Mouse (Mus musculus) midbrain, embryonic 16.5 days (tissue): ENCODE results near the gene Ppt2. TPM values are rescaled to one million over a fixed set of nuclear protein-coding genes. Genes with fewer than 3 reads are reported as not detected.

Source experiments
- ATAC-seq: fragments of 200-750 bp; cut with Nextera tagmentation; 2 replicates; pipeline ENCODE4 v1.8.0; 2017; ENCODE audit warnings: moderate TSS enrichment
- H3K27ac ChIP-seq: fragments of 300-500 bp; sonication (generic); 2 replicates; pipeline ENCODE4 v1.5.1; 2014; ENCODE audit warnings: mild to moderate bottlenecking, low read length, mixed read lengths
- H3K27me3 ChIP-seq: fragments of 300-500 bp; sonication (generic); 2 replicates; pipeline ENCODE4 v1.6.1; 2014; ENCODE audit warnings: low read depth, low read length, mixed read lengths; ENCODE audit not compliant: control insufficient read depth, insufficient read depth
- H3K36me3 ChIP-seq: fragments of 300-500 bp; sonication (generic); 2 replicates; pipeline ENCODE4 v1.6.1; 2014; ENCODE audit warnings: mild to moderate bottlenecking, low read length, moderate library complexity, mixed read lengths; ENCODE audit not compliant: control insufficient read depth, insufficient read depth
- H3K4me1 ChIP-seq: fragments of 300-500 bp; sonication (generic); 2 replicates; pipeline ENCODE4 v1.6.1; 2014; ENCODE audit warnings: mild to moderate bottlenecking, low read length, mixed read lengths; ENCODE audit not compliant: control insufficient read depth, insufficient read depth
- H3K4me2 ChIP-seq: fragments of 300-500 bp; sonication (generic); 2 replicates; pipeline ENCODE4 v1.6.1; 2014; ENCODE audit warnings: mild to moderate bottlenecking, low read length, mixed read lengths
- H3K4me3 ChIP-seq: fragments of 300-500 bp; sonication (generic); 2 replicates; pipeline ENCODE4 v1.5.1; 2014; ENCODE audit warnings: low read depth, mild to moderate bottlenecking, low read length, moderate library complexity, mixed read lengths
- H3K9ac ChIP-seq: fragments of 300-500 bp; sonication (generic); 2 replicates; pipeline ENCODE4 v1.6.1; 2014; ENCODE audit warnings: low read depth, low read length, mixed read lengths
- H3K9me3 ChIP-seq: fragments of 300-500 bp; sonication (generic); replicated peaks from 2 replicates; pipeline ENCODE4 v1.6.1; 2014; ENCODE audit warnings: mild to moderate bottlenecking, low read length, mixed read lengths; ENCODE audit not compliant: control insufficient read depth, poor library complexity, severe bottlenecking
- WGBS: fragments of 180-500 bp; shearing (Covaris S2); extraction: QIAGEN DNeasy Blood & Tissue Kit; methylation state at CpG from one replicate; pipeline ENCODE4 v1.1.7; 2014; 5-methylcytosine and 5-hydroxymethylcytosine counted together
- polyA plus RNA-seq: library from polyadenylated mRNA; unstranded; fragments of >200 nt; fragmentation: Nextera tagmentation; extraction: Ambion mirVana; gene quantifications from 2 replicates; pipeline ENCODE4 v1.2.1, GENCODE M21; 2015

Ppt2 gene
- polyA plus RNA-seq, 1 experiment from 2014 or later = 21.0 TPM

GRCm38 (mm10) chr17:34590154-34590987 is 37.9 kb downstream of the Ppt2 start:
- Histone ChIP-seq H3K4me1 (peaks cover 49% of the 10 kb centered on the region), H3K4me3 (no peak overlapping the region), H3K4me2 (peak overlapping the region; percentile 80), H3K9ac (no peak overlapping the region; the same call in 1 of the 2 replicates), H3K27ac (peak overlapping the region; percentile 97), H3K27me3 (no peaks in the 10 kb centered on the region), H3K36me3 (peaks cover 7% of the 10 kb centered on the region; the same call in 1 of the 2 replicates), H3K9me3 (no peaks in the 10 kb centered on the region)
- no peak for ATAC-seq
- 68% methylated on average over 15 of the region's 15 CpGs for WGBS

- 31% methylated on average over 7 of the region's 7 CpGs for WGBS
- Histone ChIP-seq H3K4me1 (peaks cover 47% of the 10 kb centered on the region), H3K9ac (no peak within 1 kb of the TSS)
These were observed 38.6 kb downstream of the Ppt2 start, which contains the start of gene Gpsm3 for GRCm38 (mm10) chr17:34589681-34590101. Gpsm3 (plus strand) TSS chr17:34589806.

GRCm38 (mm10) chr17:34589206-34589605 is 39.1 kb downstream of the Ppt2 start:
- no peak overlapping the region for H3K4me3 ChIP-seq
- no peak overlapping the region for H3K27ac ChIP-seq
- H3K9ac ChIP-seq = no peak overlapping the region
- WGBS = 52% methylated on average over 7 of the region's 7 CpGs
- H3K36me3 ChIP-seq = no peaks in the 10 kb centered on the region
- H3K4me1 ChIP-seq = peaks cover 42% of the 10 kb centered on the region
- H3K4me2 ChIP-seq = no peak overlapping the region
- ATAC-seq = no peak
- H3K9me3 ChIP-seq = no peaks in the 10 kb centered on the region
- no peaks in the 10 kb centered on the region for H3K27me3 ChIP-seq

More at GRCm38 (mm10) chr17:34589681-34590101, 38.6 kb downstream of the Ppt2 start, which contains the start of gene Gpsm3:
- no peaks in the 10 kb centered on the region for H3K9me3 ChIP-seq
- H3K4me3 ChIP-seq = no peak within 1 kb of the TSS
- 0 out of 2 replicates have a peak, but pooled peaks cover 2% of the 10 kb centered on the region for H3K36me3 ChIP-seq
- no peak within 1 kb of the TSS; the same call in 1 of the 2 replicates for H3K27ac ChIP-seq
- H3K27me3 ChIP-seq = no peaks in the 10 kb centered on the region
- peak within 1 kb of the TSS; percentile 80; the same call in 1 of the 2 replicates for H3K4me2 ChIP-seq
- no peak for ATAC-seq

GRCm38 (mm10) chr17:34588767-34589166 is 39.5 kb downstream of the Ppt2 start:
- WGBS = 67% methylated on average over 3 of the region's 3 CpGs
- no peaks in the 10 kb centered on the region for H3K27me3 ChIP-seq
- no peaks in the 10 kb centered on the region for H3K9me3 ChIP-seq
- H3K36me3 ChIP-seq = no peaks in the 10 kb centered on the region
- H3K4me3 ChIP-seq = no peak overlapping the region
- H3K4me1 ChIP-seq = peaks cover 38% of the 10 kb centered on the region
- H3K4me2 ChIP-seq = no peak overlapping the region
- no peak for ATAC-seq
- no peak overlapping the region for H3K27ac ChIP-seq
- H3K9ac ChIP-seq = no peak overlapping the region

GRCm38 (mm10) chr17:34587814-34588213 is 40.5 kb downstream of the Ppt2 start:
- no peaks in the 10 kb centered on the region for H3K36me3 ChIP-seq
- no peak for ATAC-seq
- 3% methylated on average over 19 of the region's 19 CpGs for WGBS
- peak overlapping the region; percentile 100 for H3K27ac ChIP-seq
- no peaks in the 10 kb centered on the region for H3K9me3 ChIP-seq
- H3K27me3 ChIP-seq = no peaks in the 10 kb centered on the region
- peak overlapping the region; percentile 71 for H3K4me3 ChIP-seq
- peak overlapping the region; percentile 85 for H3K4me2 ChIP-seq
- peak overlapping the region; percentile 90 for H3K9ac ChIP-seq
- H3K4me1 ChIP-seq = peaks cover 32% of the 10 kb centered on the region

- H3K27ac ChIP-seq = peak overlapping the region; percentile 100
- H3K4me3 ChIP-seq = peak overlapping the region; percentile 71
- H3K9me3 ChIP-seq = no peaks in the 10 kb centered on the region
- H3K9ac ChIP-seq = peak overlapping the region; percentile 90
- under 1% methylated on average over 49 of the region's 50 CpGs for WGBS
- ATAC-seq = peak; percentile 82
- peak overlapping the region; percentile 85 for H3K4me2 ChIP-seq
- peaks cover 32% of the 10 kb centered on the region for H3K4me1 ChIP-seq
- no peaks in the 10 kb centered on the region for H3K27me3 ChIP-seq
- no peaks in the 10 kb centered on the region for H3K36me3 ChIP-seq
These were observed 40.9 kb downstream of the Ppt2 start for GRCm38 (mm10) chr17:34587423-34587811.

- H3K4me1 ChIP-seq = peaks cover 32% of the 10 kb centered on the region
These were observed 41.4 kb downstream of the Ppt2 start for GRCm38 (mm10) chr17:34586796-34587422.

GRCm38 (mm10) chr17:34585877-34586771 is 42.2 kb downstream of the Ppt2 start:
- Histone ChIP-seq H3K27ac (peak overlapping the region; percentile 100), H3K36me3 (no peaks in the 10 kb centered on the region), H3K9me3 (no peaks in the 10 kb centered on the region), H3K9ac (peak overlapping the region; percentile 90), H3K4me3 (peak overlapping the region; percentile 71), H3K27me3 (no peaks in the 10 kb centered on the region), H3K4me2 (peak overlapping the region; percentile 85), H3K4me1 (peaks cover 26% of the 10 kb centered on the region)
- WGBS = 14% methylated on average over 32 of the region's 32 CpGs
- ATAC-seq = peak; percentile 22

More at GRCm38 (mm10) chr17:34586796-34587422, 41.4 kb downstream of the Ppt2 start:
- no peaks in the 10 kb centered on the region for H3K36me3 ChIP-seq
- ATAC-seq = peak; percentile 77
- H3K9me3 ChIP-seq = no peaks in the 10 kb centered on the region
- H3K4me3 ChIP-seq = peak overlapping the region; percentile 71
- H3K27ac ChIP-seq = peak overlapping the region; percentile 100
- under 1% methylated on average over 38 of the region's 38 CpGs for WGBS
- no peaks in the 10 kb centered on the region for H3K27me3 ChIP-seq
- H3K4me2 ChIP-seq = peak overlapping the region; percentile 85
- peak overlapping the region; percentile 90 for H3K9ac ChIP-seq
